Mouse (Mus musculus): ENCODE results near the gene Ints4. TPM values are rescaled to one million over a fixed set of nuclear protein-coding genes. Genes with fewer than 3 reads are reported as not detected.

Ints4 gene
- total and polyA plus RNA-seq, 2 experiments from 2014 or later: 23.3 to 32.8 TPM

DNA sequence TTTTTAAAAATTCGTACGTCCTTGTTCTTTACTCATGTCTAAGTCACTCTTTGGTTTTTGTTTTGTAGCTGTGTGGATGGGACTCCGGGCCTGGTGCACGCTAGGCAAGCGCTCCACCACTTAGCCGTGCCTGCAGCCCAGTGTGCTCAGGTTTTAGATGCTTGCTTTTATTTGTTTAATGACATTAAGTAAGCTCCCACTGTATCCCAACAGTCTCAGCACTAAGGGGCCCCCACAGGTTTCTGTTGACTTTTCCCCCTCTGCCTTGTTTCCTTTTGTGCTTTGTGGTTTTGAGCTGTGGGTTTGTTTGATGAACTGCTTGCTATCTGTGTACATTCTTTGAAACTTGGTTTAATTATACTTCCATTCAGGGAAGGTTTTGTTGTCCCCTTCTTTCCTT is 28.6 kb upstream of the Ints4 start:
- WGBS: 81% methylated on average over 6 of the region's 6 CpGs
- no peaks in the 10 kb centered on the region for H3K36me3 ChIP-seq (ENCODE audit: insufficient read depth, low read length)
- no peaks in the 10 kb centered on the region for H3K9me3 ChIP-seq (ENCODE audit: low read length)
- peaks cover 3% of the 10 kb centered on the region; the same call in 1 of the 2 replicates for H3K4me1 ChIP-seq (ENCODE audit: insufficient read depth, low read length)
- TF ChIP-seq CTCF (IDR thresholded peaks at IDR 0.05): no peak
- no peak overlapping the region for H3K9ac ChIP-seq (replicated peaks; ENCODE audit: low read length, poor library complexity, severe bottlenecking)
- DNase-seq (ENCODE audit: low spot score): no peak
- H3K27ac ChIP-seq (ENCODE audit: low read depth, low read length): no peak overlapping the region
- no peak overlapping the region for H3K4me3 ChIP-seq (ENCODE audit: low read depth, low read length)
- ATAC-seq (ENCODE audit: low FRiP score): no peak
- H3K4me2 ChIP-seq (ENCODE audit: low read depth, low read length, poor library complexity, severe bottlenecking): no peak overlapping the region
- no peaks in the 10 kb centered on the region for H3K27me3 ChIP-seq (ENCODE audit: insufficient read depth, low read length)

DNA sequence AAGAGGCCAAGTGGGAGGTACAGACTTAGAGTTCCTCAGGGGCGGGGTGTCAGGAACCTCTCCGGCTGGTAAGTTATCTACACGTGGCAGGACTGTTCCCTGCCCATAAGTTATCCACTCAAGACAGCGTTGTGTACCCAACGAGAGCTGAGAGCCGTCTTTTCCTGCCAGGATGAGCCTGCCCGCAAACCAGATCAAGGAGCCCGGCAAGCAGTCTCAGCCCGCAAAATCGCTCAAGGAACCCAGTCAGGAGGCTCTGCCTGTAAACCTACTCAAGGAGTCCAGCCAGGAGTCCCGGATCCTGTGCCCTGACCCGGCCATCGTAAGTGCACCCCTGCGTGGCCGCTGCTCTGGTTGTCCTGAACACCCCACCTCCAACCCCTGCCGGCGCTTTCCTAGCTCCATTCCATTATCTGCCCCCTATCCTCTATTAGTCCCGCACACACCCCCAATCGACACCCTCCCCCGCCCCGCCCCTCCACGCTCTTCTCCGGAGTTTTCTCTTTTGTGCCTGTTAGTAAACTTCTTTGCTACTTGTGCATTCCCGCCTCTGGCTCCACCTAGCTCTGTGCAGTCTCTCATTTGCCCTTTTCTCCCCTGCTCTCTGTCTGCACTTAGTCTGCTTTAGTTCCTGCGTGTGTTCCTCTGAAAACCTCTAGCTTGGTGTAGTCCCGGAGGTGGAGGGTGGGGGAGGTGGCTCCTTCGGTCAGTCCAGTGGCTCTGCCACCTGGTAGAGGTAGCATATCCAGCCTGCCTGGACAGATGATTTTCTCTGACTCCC is 27.4 kb upstream of the Ints4 start:
- DNase-seq (ENCODE audit: low spot score): no peak
- 6% methylated on average over 27 of the region's 27 CpGs for WGBS
- no peaks in the 10 kb centered on the region for H3K36me3 ChIP-seq (ENCODE audit: insufficient read depth, low read length)
- peaks cover 3% of the 10 kb centered on the region; the same call in 1 of the 2 replicates for H3K4me1 ChIP-seq (ENCODE audit: insufficient read depth, low read length)
- H3K4me3 ChIP-seq (ENCODE audit: low read depth, low read length): peak overlapping the region; percentile 19; the same call in 1 of the 2 replicates
- no peaks in the 10 kb centered on the region for H3K9me3 ChIP-seq (ENCODE audit: low read length)
- H3K27ac ChIP-seq (ENCODE audit: low read depth, low read length): no peak overlapping the region
- H3K4me2 ChIP-seq (ENCODE audit: low read depth, low read length, poor library complexity, severe bottlenecking): peak overlapping the region; percentile 45
- no peaks in the 10 kb centered on the region for H3K27me3 ChIP-seq (ENCODE audit: insufficient read depth, low read length)
- no peak overlapping the region for H3K9ac ChIP-seq (replicated peaks; ENCODE audit: low read length, poor library complexity, severe bottlenecking)
- no peak for TF ChIP-seq CTCF (IDR thresholded peaks at IDR 0.05)
- ATAC-seq (ENCODE audit: low FRiP score): no peak

DNA sequence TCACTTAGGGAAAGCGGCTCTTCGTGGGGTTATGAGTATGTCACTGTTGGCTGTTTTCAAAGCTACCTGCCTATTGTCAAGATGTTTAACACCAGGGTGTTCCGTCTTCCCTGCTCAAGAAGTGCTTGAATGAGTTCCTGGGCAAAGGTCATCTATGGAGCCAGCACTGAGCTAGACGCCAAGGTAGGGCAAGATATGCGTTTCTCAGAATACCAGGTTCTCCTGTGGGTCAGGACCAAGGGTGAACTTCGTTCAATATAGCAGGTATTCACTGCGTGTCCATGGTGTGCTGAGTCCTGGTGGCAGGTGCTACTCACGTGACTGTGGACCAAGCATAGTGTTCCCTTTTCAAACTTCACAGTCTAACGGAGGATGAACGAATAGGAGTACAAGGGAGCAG is 26.0 kb upstream of the Ints4 start:
- no peak overlapping the region for H3K9ac ChIP-seq (replicated peaks; ENCODE audit: low read length, poor library complexity, severe bottlenecking)
- no peak overlapping the region for H3K4me2 ChIP-seq (ENCODE audit: low read depth, low read length, poor library complexity, severe bottlenecking)
- H3K36me3 ChIP-seq (ENCODE audit: insufficient read depth, low read length): no peaks in the 10 kb centered on the region
- DNase-seq (ENCODE audit: low spot score) (no peak), ATAC-seq (ENCODE audit: low FRiP score) (no peak)
- no peak overlapping the region for H3K27ac ChIP-seq (ENCODE audit: low read depth, low read length)
- 92% methylated on average over 10 of the region's 10 CpGs for WGBS
- no peak for TF ChIP-seq CTCF (IDR thresholded peaks at IDR 0.05)
- H3K9me3 ChIP-seq (ENCODE audit: low read length): no peaks in the 10 kb centered on the region
- H3K4me3 ChIP-seq (ENCODE audit: low read depth, low read length): no peak overlapping the region
- H3K4me1 ChIP-seq (ENCODE audit: insufficient read depth, low read length): peaks cover 3% of the 10 kb centered on the region; the same call in 1 of the 2 replicates
- H3K27me3 ChIP-seq (ENCODE audit: insufficient read depth, low read length): no peaks in the 10 kb centered on the region

DNA sequence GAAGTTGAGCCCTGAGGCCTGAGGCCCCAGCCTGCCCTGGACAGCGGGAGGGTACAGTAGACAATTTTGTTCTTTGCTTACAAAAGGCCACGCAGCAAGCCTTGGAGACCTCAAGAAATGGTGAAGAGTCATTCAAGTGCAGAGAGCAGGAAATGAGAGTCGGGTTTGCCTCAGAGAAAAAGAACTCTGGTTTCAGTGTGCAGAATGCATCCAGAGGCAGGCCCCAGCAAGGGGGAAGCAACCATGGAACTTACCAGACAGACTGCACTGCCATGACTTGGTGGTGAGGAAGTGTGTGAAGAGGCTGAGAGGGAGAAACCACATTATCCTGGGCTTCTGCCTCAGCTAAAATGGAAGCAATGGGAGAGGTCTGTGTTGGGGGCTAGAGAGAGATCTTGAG is 25.2 kb upstream of the Ints4 start:
- WGBS: 78% methylated on average over 3 of the region's 3 CpGs
- Histone ChIP-seq H3K9me3 (ENCODE audit: low read length) (no peaks in the 10 kb centered on the region), H3K4me3 (ENCODE audit: low read depth, low read length) (no peak overlapping the region), H3K9ac (replicated peaks; ENCODE audit: low read length, poor library complexity, severe bottlenecking) (no peak overlapping the region), H3K4me1 (ENCODE audit: insufficient read depth, low read length) (peaks cover 3% of the 10 kb centered on the region; the same call in 1 of the 2 replicates), H3K36me3 (ENCODE audit: insufficient read depth, low read length) (no peaks in the 10 kb centered on the region), H3K4me2 (ENCODE audit: low read depth, low read length, poor library complexity, severe bottlenecking) (no peak overlapping the region), H3K27me3 (ENCODE audit: insufficient read depth, low read length) (no peaks in the 10 kb centered on the region), H3K27ac (ENCODE audit: low read depth, low read length) (no peak overlapping the region)
- ATAC-seq (ENCODE audit: low FRiP score) (no peak), DNase-seq (ENCODE audit: low spot score) (no peak)
- TF ChIP-seq CTCF (IDR thresholded peaks at IDR 0.05): no peak

DNA sequence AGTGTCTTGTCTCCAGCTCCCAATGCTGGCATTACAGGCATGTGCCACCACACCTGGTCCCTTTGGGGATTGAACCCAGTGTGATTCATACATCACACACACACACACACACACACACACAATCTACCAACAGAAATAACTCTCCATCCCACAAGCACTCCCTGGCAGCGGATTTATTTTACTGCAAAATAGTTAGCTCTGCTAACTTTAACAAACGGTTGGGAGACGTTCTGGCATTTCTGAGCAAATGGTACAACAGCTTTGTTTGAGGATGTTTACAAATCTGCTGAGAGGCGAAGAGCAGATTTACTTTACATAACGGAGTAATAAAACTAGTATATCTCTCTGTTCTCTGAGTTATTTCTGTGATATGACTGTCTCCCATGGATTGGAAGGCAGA is 7.8 kb upstream of the Ints4 start:
- Histone ChIP-seq H3K9ac (replicated peaks; ENCODE audit: low read length, poor library complexity, severe bottlenecking) (no peak overlapping the region), H3K9me3 (ENCODE audit: low read length) (no peaks in the 10 kb centered on the region), H3K36me3 (ENCODE audit: insufficient read depth, low read length) (no peaks in the 10 kb centered on the region), H3K4me3 (ENCODE audit: low read depth, low read length) (no peak overlapping the region), H3K4me1 (ENCODE audit: insufficient read depth, low read length) (no peaks in the 10 kb centered on the region), H3K27me3 (ENCODE audit: insufficient read depth, low read length) (no peaks in the 10 kb centered on the region), H3K4me2 (ENCODE audit: low read depth, low read length, poor library complexity, severe bottlenecking) (no peak overlapping the region), H3K27ac (ENCODE audit: low read depth, low read length) (no peak overlapping the region)
- TF ChIP-seq CTCF (IDR thresholded peaks at IDR 0.05): no peak
- DNase-seq (ENCODE audit: low spot score) (no peak), ATAC-seq (ENCODE audit: low FRiP score) (no peak)
- WGBS: 87% methylated on average over 5 of the region's 5 CpGs

DNA sequence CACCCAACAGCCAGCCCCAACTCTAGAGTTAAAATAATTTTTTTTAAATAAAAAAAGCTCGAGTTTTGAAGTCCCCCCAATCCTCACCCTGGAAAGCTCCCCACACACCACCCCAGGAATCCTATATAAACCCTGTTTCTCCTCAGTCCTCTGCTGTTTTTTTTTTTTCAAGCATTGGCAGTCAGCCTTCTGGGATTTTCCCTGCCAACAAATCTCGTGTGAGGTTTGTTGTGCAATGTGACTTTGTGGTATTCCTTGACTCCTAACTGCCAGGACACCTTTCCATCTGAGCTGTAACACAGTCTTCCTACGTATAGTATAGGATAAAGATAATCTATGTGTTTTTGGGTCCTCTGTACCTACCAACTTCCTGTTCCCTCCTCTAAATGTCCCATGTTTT is 1.4 kb upstream of the Ints4 start:
- ATAC-seq (ENCODE audit: low FRiP score): no peak

More for the DNA sequence above, 1.4 kb upstream of the Ints4 start:
- H3K36me3 ChIP-seq (ENCODE audit: insufficient read depth, low read length): no peaks in the 10 kb centered on the region
- DNase-seq (ENCODE audit: low spot score): no peak
- no peak overlapping the region for H3K4me2 ChIP-seq (ENCODE audit: low read depth, low read length, poor library complexity, severe bottlenecking)
- H3K9ac ChIP-seq (replicated peaks; ENCODE audit: low read length, poor library complexity, severe bottlenecking): no peak overlapping the region
- 51% methylated on average over 3 of the region's 3 CpGs for WGBS
- no peaks in the 10 kb centered on the region for H3K27me3 ChIP-seq (ENCODE audit: insufficient read depth, low read length)
- H3K27ac ChIP-seq (ENCODE audit: low read depth, low read length): no peak overlapping the region
- H3K9me3 ChIP-seq (ENCODE audit: low read length): no peaks in the 10 kb centered on the region
- H3K4me3 ChIP-seq (ENCODE audit: low read depth, low read length): no peak overlapping the region
- TF ChIP-seq CTCF (IDR thresholded peaks at IDR 0.05): no peak
- H3K4me1 ChIP-seq (ENCODE audit: insufficient read depth, low read length): no peaks in the 10 kb centered on the region

Measured in midbrain, postnatal 0 days (tissue).